Mouse (Mus musculus): ENCODE results near the gene Ufc1. TPM values are rescaled to one million over a fixed set of nuclear protein-coding genes. Genes with fewer than 3 reads are reported as not detected.

The Ufc1 gene
- polyA plus RNA-seq, 1 experiment from 2014 or later, result 116 TPM

- 34% methylated on average over 5 of the region's 5 CpGs for WGBS
- Histone ChIP-seq H3K27ac (ENCODE audit: low read depth, low read length) (peak overlapping the region; percentile 95), H3K9me3 (ENCODE audit: control insufficient read depth, low read length) (no peaks in the 10 kb centered on the region), H3K36me3 (ENCODE audit: control insufficient read depth, insufficient read depth, low read length) (no peaks in the 10 kb centered on the region; the same call in 1 of the 2 replicates), H3K4me3 (ENCODE audit: low read depth, low read length) (peak overlapping the region; percentile 72), H3K4me2 (ENCODE audit: low read depth, low read length) (peak overlapping the region; percentile 65), H3K9ac (replicated peaks; ENCODE audit: low read depth, low read length) (peak overlapping the region; percentile 89), H3K4me1 (ENCODE audit: control insufficient read depth, insufficient read depth, low read length) (peaks cover 8% of the 10 kb centered on the region), H3K27me3 (ENCODE audit: control insufficient read depth, insufficient read depth, low read length) (no peaks in the 10 kb centered on the region; the same call in 1 of the 2 replicates)
- ATAC-seq (ENCODE audit: low read depth), result no peak
Observed at GRCm38 (mm10) chr1:171293906-171294297, 922 bp downstream of the Ufc1 start.

GRCm38 (mm10) chr1:171293351-171293750 lies 1.5 kb downstream of the Ufc1 start:
- Histone ChIP-seq H3K4me3 (ENCODE audit: low read depth, low read length) (peak overlapping the region; percentile 72), H3K4me1 (ENCODE audit: control insufficient read depth, insufficient read depth, low read length) (peaks cover 8% of the 10 kb centered on the region), H3K9me3 (ENCODE audit: control insufficient read depth, low read length) (no peaks in the 10 kb centered on the region), H3K36me3 (ENCODE audit: control insufficient read depth, insufficient read depth, low read length) (no peaks in the 10 kb centered on the region; the same call in 1 of the 2 replicates), H3K4me2 (ENCODE audit: low read depth, low read length) (peak overlapping the region; percentile 65), H3K27me3 (ENCODE audit: control insufficient read depth, insufficient read depth, low read length) (no peaks in the 10 kb centered on the region; the same call in 1 of the 2 replicates), H3K27ac (ENCODE audit: low read depth, low read length) (no peak overlapping the region), H3K9ac (replicated peaks; ENCODE audit: low read depth, low read length) (no peak overlapping the region)
- 87% methylated on average over 3 of the region's 3 CpGs for WGBS
- no peak for ATAC-seq (ENCODE audit: low read depth)

- 63% methylated on average over 4 of the region's 4 CpGs for WGBS
- no peak for ATAC-seq (ENCODE audit: low read depth)
- no peak overlapping the region for H3K9ac ChIP-seq (replicated peaks; ENCODE audit: low read depth, low read length)
- peaks cover 13% of the 10 kb centered on the region for H3K36me3 ChIP-seq (ENCODE audit: control insufficient read depth, insufficient read depth, low read length)
- peak overlapping the region; percentile 70; the same call in 1 of the 2 replicates for H3K4me2 ChIP-seq (ENCODE audit: low read depth, low read length)
- H3K27me3 ChIP-seq (ENCODE audit: control insufficient read depth, insufficient read depth, low read length), result no peaks in the 10 kb centered on the region
- peak overlapping the region; percentile 94; the same call in 1 of the 2 replicates for H3K4me3 ChIP-seq (ENCODE audit: low read depth, low read length)
- H3K27ac ChIP-seq (ENCODE audit: low read depth, low read length), result peak overlapping the region; percentile 18; the same call in 1 of the 2 replicates
- no peaks in the 10 kb centered on the region for H3K9me3 ChIP-seq (ENCODE audit: control insufficient read depth, low read length)
- peaks cover 12% of the 10 kb centered on the region for H3K4me1 ChIP-seq (ENCODE audit: control insufficient read depth, insufficient read depth, low read length)
Observed at GRCm38 (mm10) chr1:171288328-171288727, 6.5 kb downstream of the Ufc1 start.

DNA sequence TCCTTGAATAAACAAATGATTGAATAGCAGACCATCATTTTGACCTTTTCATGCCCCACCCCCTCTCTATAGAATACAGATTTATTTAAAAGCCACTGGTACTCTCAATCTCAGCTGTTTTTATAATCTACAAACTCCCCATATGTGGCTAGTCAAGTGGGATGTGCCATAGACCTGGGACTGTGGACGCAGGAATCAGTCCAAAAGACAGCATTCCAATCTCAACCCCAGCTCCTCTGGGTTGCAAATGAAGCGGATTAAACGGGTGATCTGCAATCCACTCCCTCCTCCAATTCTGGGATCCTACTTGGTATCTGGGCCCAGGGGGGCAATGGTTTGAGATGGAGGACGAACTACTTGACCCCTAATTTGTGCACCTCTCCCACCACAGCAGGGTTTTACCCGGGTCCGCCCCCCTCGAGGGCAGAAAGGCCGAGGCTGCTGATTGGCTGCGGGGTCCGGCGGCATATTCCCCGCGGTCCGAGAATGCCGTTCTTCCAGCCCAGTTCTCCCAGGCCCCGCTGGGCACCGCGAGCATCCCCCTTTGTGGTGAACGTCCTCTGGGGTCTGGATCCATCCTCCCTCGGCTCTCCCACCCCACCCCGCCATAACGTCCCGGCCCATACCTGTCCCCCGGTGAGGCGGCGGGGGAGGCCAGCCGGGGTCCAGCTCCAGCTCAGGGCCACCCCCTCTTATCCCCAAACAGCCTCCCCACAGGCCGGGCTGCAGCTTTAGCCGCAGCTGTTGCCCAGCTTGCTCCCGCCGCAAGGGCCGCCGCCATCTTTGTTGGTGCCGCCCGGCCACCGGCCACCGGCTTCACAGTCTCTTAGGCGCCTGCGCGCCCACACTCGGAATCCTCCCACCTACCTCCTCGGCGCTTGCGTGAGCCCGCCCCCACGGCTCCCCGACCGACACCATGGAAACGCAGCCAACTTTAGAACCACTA lies 7.4 kb downstream of the Ufc1 start, which contains the start of gene Usp21:
Usp21 (minus strand) TSS at position 856 of the 946 bp plus-strand sequence.
- peak within 1 kb of the TSS; percentile 70 for H3K4me2 ChIP-seq (ENCODE audit: low read depth, low read length)
- peak within 1 kb of the TSS; percentile 94 for H3K4me3 ChIP-seq (ENCODE audit: low read depth, low read length)
- peak within 1 kb of the TSS; percentile 98 for H3K9ac ChIP-seq (replicated peaks; ENCODE audit: low read depth, low read length)
- peak; percentile 95 for ATAC-seq (ENCODE audit: low read depth)
- peak within 1 kb of the TSS; percentile 93 for H3K27ac ChIP-seq (ENCODE audit: low read depth, low read length)
- H3K9me3 ChIP-seq (ENCODE audit: control insufficient read depth, low read length), result no peaks in the 10 kb centered on the region
- H3K4me1 ChIP-seq (ENCODE audit: control insufficient read depth, insufficient read depth, low read length), result peaks cover 9% of the 10 kb centered on the region
- H3K36me3 ChIP-seq (ENCODE audit: control insufficient read depth, insufficient read depth, low read length), result peaks cover 14% of the 10 kb centered on the region
- no peaks in the 10 kb centered on the region for H3K27me3 ChIP-seq (ENCODE audit: control insufficient read depth, insufficient read depth, low read length)
- under 1% methylated on average over 49 of the region's 49 CpGs for WGBS

- Histone ChIP-seq H3K27me3 (ENCODE audit: control insufficient read depth, insufficient read depth, low read length) (no peaks in the 10 kb centered on the region), H3K27ac (ENCODE audit: low read depth, low read length) (no peak overlapping the region), H3K4me2 (ENCODE audit: low read depth, low read length) (peak overlapping the region; percentile 70), H3K4me1 (ENCODE audit: control insufficient read depth, insufficient read depth, low read length) (peaks cover 9% of the 10 kb centered on the region), H3K9ac (replicated peaks; ENCODE audit: low read depth, low read length) (peak overlapping the region; percentile 98; the same call in 1 of the 2 replicates), H3K4me3 (ENCODE audit: low read depth, low read length) (peak overlapping the region; percentile 94; the same call in 1 of the 2 replicates), H3K9me3 (ENCODE audit: control insufficient read depth, low read length) (no peaks in the 10 kb centered on the region), H3K36me3 (ENCODE audit: control insufficient read depth, insufficient read depth, low read length) (peaks cover 18% of the 10 kb centered on the region)
- no peak for ATAC-seq (ENCODE audit: low read depth)
- WGBS, result 93% methylated on average over 19 of the region's 19 CpGs
Observed at GRCm38 (mm10) chr1:171286517-171286916, 8.3 kb downstream of the Ufc1 start.

DNA sequence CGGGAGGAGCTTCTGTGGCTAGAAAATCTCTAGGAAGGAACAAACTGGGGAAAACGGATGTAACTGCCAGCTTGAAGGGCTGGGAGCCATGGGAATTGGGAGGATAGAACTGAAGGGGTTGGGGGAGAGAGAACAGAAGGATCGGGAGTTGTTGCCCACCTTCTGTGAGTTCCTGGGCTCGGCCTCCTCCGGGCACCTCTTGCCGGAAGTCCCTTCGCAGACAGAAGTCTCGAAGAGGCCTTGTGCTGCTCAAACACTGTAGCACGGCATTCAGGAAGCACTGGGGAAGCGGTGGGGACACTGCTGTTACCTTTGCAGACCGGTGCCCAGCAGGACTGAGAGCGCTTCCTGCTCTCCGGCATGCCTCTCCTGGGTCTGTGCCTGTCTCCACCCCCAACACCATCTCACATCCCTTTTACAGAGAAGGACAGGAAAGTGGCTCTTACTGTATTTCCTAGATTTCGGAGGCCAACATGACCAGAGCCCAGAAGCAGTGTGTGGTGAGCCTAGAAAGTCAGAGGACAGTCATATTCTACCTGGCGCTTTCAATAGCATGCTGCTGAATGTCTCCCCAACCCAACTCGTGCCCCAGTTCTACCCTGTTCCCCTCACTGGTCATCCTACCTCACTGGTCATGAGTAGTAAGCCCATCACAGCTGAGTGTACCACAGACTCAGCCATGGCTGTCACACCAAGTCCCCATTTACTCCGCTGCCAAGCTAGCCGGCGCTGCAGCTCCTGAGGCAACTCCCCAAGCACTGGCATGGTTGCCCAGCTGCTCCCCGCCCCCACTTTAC lies 9.5 kb downstream of the Ufc1 start:
- Histone ChIP-seq H3K36me3 (ENCODE audit: control insufficient read depth, insufficient read depth, low read length) (peaks cover 18% of the 10 kb centered on the region), H3K9me3 (ENCODE audit: control insufficient read depth, low read length) (no peaks in the 10 kb centered on the region), H3K27me3 (ENCODE audit: control insufficient read depth, insufficient read depth, low read length) (no peaks in the 10 kb centered on the region), H3K4me2 (ENCODE audit: low read depth, low read length) (no peak overlapping the region), H3K4me3 (ENCODE audit: low read depth, low read length) (no peak overlapping the region), H3K9ac (replicated peaks; ENCODE audit: low read depth, low read length) (no peak overlapping the region), H3K4me1 (ENCODE audit: control insufficient read depth, insufficient read depth, low read length) (peaks cover 10% of the 10 kb centered on the region), H3K27ac (ENCODE audit: low read depth, low read length) (no peak overlapping the region)
- 86% methylated on average over 20 of the region's 20 CpGs for WGBS
- no peak for ATAC-seq (ENCODE audit: low read depth)

DNA sequence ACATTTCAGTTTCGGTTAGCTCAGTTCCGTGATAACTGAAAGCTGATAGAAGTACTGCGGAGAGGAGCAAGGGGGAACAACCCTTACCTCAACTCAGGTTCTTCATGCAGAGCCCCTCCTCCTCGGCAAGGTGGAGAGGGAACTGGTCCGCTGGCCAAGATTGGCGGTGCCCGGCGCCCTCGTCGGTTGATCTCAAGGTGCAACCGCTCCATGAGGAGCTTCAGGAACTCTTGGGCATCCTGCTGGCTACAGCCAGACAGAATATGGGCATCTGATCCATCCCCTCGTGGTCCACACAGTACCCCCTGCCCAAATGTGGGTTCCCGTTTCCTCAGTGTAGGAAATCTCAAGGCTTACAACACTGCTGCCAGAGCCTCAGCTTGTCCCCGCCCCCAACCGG lies 10.3 kb downstream of the Ufc1 start:
- Histone ChIP-seq H3K4me1 (ENCODE audit: control insufficient read depth, insufficient read depth, low read length) (peaks cover 16% of the 10 kb centered on the region), H3K36me3 (ENCODE audit: control insufficient read depth, insufficient read depth, low read length) (peaks cover 18% of the 10 kb centered on the region), H3K4me3 (ENCODE audit: low read depth, low read length) (no peak overlapping the region), H3K27ac (ENCODE audit: low read depth, low read length) (no peak overlapping the region), H3K4me2 (ENCODE audit: low read depth, low read length) (no peak overlapping the region), H3K9me3 (ENCODE audit: control insufficient read depth, low read length) (no peaks in the 10 kb centered on the region), H3K27me3 (ENCODE audit: control insufficient read depth, insufficient read depth, low read length) (no peaks in the 10 kb centered on the region), H3K9ac (replicated peaks; ENCODE audit: low read depth, low read length) (no peak overlapping the region)
- ATAC-seq (ENCODE audit: low read depth), result no peak
- 89% methylated on average over 15 of the region's 15 CpGs for WGBS

- peaks cover 16% of the 10 kb centered on the region for H3K4me1 ChIP-seq (ENCODE audit: control insufficient read depth, insufficient read depth, low read length)
Observed at GRCm38 (mm10) chr1:171283188-171284160, 11.3 kb downstream of the Ufc1 start.

More at GRCm38 (mm10) chr1:171283188-171284160, 11.3 kb downstream of the Ufc1 start:
- no peaks in the 10 kb centered on the region for H3K27me3 ChIP-seq (ENCODE audit: control insufficient read depth, insufficient read depth, low read length)
- no peak overlapping the region for H3K27ac ChIP-seq (ENCODE audit: low read depth, low read length)
- no peaks in the 10 kb centered on the region for H3K9me3 ChIP-seq (ENCODE audit: control insufficient read depth, low read length)
- no peak overlapping the region for H3K4me3 ChIP-seq (ENCODE audit: low read depth, low read length)
- WGBS, result 93% methylated on average over 18 of the region's 18 CpGs
- no peak overlapping the region for H3K4me2 ChIP-seq (ENCODE audit: low read depth, low read length)
- H3K9ac ChIP-seq (replicated peaks; ENCODE audit: low read depth, low read length), result no peak overlapping the region
- H3K36me3 ChIP-seq (ENCODE audit: control insufficient read depth, insufficient read depth, low read length), result peaks cover 18% of the 10 kb centered on the region
- no peak for ATAC-seq (ENCODE audit: low read depth)
